Mouse (Mus musculus): ENCODE measurements around the gene Ccdc61. TPM values are rescaled to one million over a fixed set of nuclear protein-coding genes. Genes with fewer than 3 reads are reported as not detected.

Gene Ccdc61
- total RNA-seq (2021) (1 to 10 TPM; 6.6 to 9.6 TPM), polyA plus RNA-seq (2012; rRNA removed) (11.3 and 12.5 TPM in 2 replicates)
- long read RNA-seq, transcript Ccdc61-201 (14 exons, 2,022 nt) = major isoform, 11 of 18 reads
- long read RNA-seq, partial matches to known transcripts = 1 of 18 reads
- long read RNA-seq, other reads (novel, unspliced or antisense) = 5 of 18 reads

- Histone ChIP-seq H3K4me3 (peak within 1 kb of the TSS; percentile 78), H3K9ac (ENCODE audit: low read depth, low read length) (peak within 1 kb of the TSS; percentile 70), H3K27me3 (ENCODE audit: control insufficient read depth, insufficient read depth, low read length) (no peaks in the 10 kb centered on the region), H3K79me2 (replicated peaks; ENCODE audit: control insufficient read depth, insufficient read depth, low read length) (no peaks in the 10 kb centered on the region), H3K4me1 (ENCODE audit: control insufficient read depth, insufficient read depth, low read length) (peaks cover 1% of the 10 kb centered on the region; the same call in 1 of the 2 replicates), H3K36me3 (ENCODE audit: control insufficient read depth, insufficient read depth, low read length) (no peaks in the 10 kb centered on the region), H3K27ac (peak within 1 kb of the TSS; percentile 79)
- TF ChIP-seq CTCF (IDR thresholded peaks at IDR 0.05) (no peak), EP300 (IDR thresholded peaks at IDR 0.05; ENCODE audit: insufficient read depth, low read depth, low read length) (0 out of 2 replicates have a peak, but pooled peaks have one; percentile 12), POLR2A (IDR thresholded peaks at IDR 0.05; ENCODE audit: insufficient read depth, low read depth, low read length) (peak; percentile 89)
- intact Hi-C loops (cut with DNase I) = no loop called here
- DNase-seq = peak; percentile 96 to 97
- under 1% methylated on average over 33 of the region's 33 CpGs for WGBS
Measured at GRCm38 (mm10) chr7:18910241-18910831, at the start of gene Ccdc61. Gene Ccdc61 (minus strand): TSS chr7:18910415.

- Histone ChIP-seq H3K9ac (ENCODE audit: low read depth, low read length) (no peak overlapping the region), H3K79me2 (replicated peaks; ENCODE audit: control insufficient read depth, insufficient read depth, low read length) (no peaks in the 10 kb centered on the region; the same call in 1 of the 2 replicates), H3K4me3 (no peak overlapping the region), H3K27me3 (ENCODE audit: control insufficient read depth, insufficient read depth, low read length) (peaks cover 5% of the 10 kb centered on the region), H3K36me3 (ENCODE audit: control insufficient read depth, insufficient read depth, low read length) (no peaks in the 10 kb centered on the region; the same call in 1 of the 2 replicates), H3K27ac (peak overlapping the region; percentile 71), H3K4me1 (ENCODE audit: control insufficient read depth, insufficient read depth, low read length) (peaks cover 6% of the 10 kb centered on the region)
- peak; percentile 45 to 51 for DNase-seq
- intact Hi-C loops (cut with DNase I) = loop anchor here (2.0 kb wide), 1 partner anchor 33 kb away; no protein-coding TSS in a partner anchor
- peak; percentile 79; the same call in 1 of the 2 replicates for TF ChIP-seq EP300 (IDR thresholded peaks at IDR 0.05; ENCODE audit: insufficient read depth, low read depth, low read length)
- no peak for TF ChIP-seq CTCF (IDR thresholded peaks at IDR 0.05)
- TF ChIP-seq POLR2A (IDR thresholded peaks at IDR 0.05; ENCODE audit: insufficient read depth, low read depth, low read length) = 0 out of 2 replicates have a peak, but pooled peaks have one; percentile 18
- WGBS = 22% methylated on average over 8 of the region's 8 CpGs
Measured at GRCm38 (mm10) chr7:18959446-18959845, 49.2 kb upstream of the Ccdc61 start.

DNA sequence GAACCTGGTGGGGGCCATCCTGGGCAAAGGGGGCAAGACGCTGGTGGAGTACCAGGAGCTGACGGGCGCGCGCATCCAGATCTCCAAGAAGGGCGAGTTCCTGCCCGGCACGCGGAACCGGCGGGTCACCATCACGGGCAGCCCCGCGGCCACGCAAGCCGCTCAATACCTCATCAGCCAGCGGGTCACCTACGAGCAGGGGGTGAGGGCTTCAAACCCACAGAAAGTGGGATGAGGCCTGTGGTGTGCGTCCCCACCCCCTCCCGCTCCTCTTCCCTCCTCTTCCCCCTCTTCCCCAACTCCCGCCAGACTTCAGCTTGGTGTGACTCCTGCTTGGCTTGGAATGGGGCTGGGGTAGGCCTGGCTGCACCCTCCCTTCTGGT, 48.2 kb upstream of the Ccdc61 start:
- WGBS = 8% methylated on average over 20 of the region's 21 CpGs
- no peak for DNase-seq

GRCm38 (mm10) chr7:18957569-18958383, 47.6 kb upstream of the Ccdc61 start:
- intact Hi-C loops (cut with DNase I) = loop anchor here (2.0 kb wide), 1 partner anchor 31 kb away; no protein-coding TSS in a partner anchor
- WGBS = 2% methylated on average over 98 of the region's 107 CpGs

More for the DNA sequence above, 48.2 kb upstream of the Ccdc61 start:
- Histone ChIP-seq H3K79me2 (replicated peaks; ENCODE audit: control insufficient read depth, insufficient read depth, low read length) (no peaks in the 10 kb centered on the region; the same call in 1 of the 2 replicates), H3K4me1 (ENCODE audit: control insufficient read depth, insufficient read depth, low read length) (peaks cover 6% of the 10 kb centered on the region), H3K4me3 (peak overlapping the region; percentile 55), H3K9ac (ENCODE audit: low read depth, low read length) (peak overlapping the region; percentile 79), H3K27ac (peak overlapping the region; percentile 71), H3K36me3 (ENCODE audit: control insufficient read depth, insufficient read depth, low read length) (no peaks in the 10 kb centered on the region; the same call in 1 of the 2 replicates), H3K27me3 (ENCODE audit: control insufficient read depth, insufficient read depth, low read length) (peaks cover 4% of the 10 kb centered on the region)
- TF ChIP-seq CTCF (IDR thresholded peaks at IDR 0.05) = no peak
- no peak for TF ChIP-seq POLR2A (IDR thresholded peaks at IDR 0.05; ENCODE audit: insufficient read depth, low read depth, low read length)
- no peak for TF ChIP-seq EP300 (IDR thresholded peaks at IDR 0.05; ENCODE audit: insufficient read depth, low read depth, low read length)
- intact Hi-C loops (cut with DNase I) = loop anchor here (2.0 kb wide), 1 partner anchor 32 kb away; no protein-coding TSS in a partner anchor

GRCm38 (mm10) chr7:18951397-18951796, 41.2 kb upstream of the Ccdc61 start:
- intact Hi-C loops (cut with DNase I) = no loop called here
- no peak overlapping the region for H3K27ac ChIP-seq
- H3K9ac ChIP-seq (ENCODE audit: low read depth, low read length) = no peak overlapping the region
- H3K36me3 ChIP-seq (ENCODE audit: control insufficient read depth, insufficient read depth, low read length) = peaks cover 3% of the 10 kb centered on the region
- no peak for TF ChIP-seq EP300 (IDR thresholded peaks at IDR 0.05; ENCODE audit: insufficient read depth, low read depth, low read length)
- TF ChIP-seq CTCF (IDR thresholded peaks at IDR 0.05) = no peak
- no peak for TF ChIP-seq POLR2A (IDR thresholded peaks at IDR 0.05; ENCODE audit: insufficient read depth, low read depth, low read length)
- H3K4me1 ChIP-seq (ENCODE audit: control insufficient read depth, insufficient read depth, low read length) = peaks cover 9% of the 10 kb centered on the region
- no peaks in the 10 kb centered on the region; the same call in 1 of the 2 replicates for H3K79me2 ChIP-seq (replicated peaks; ENCODE audit: control insufficient read depth, insufficient read depth, low read length)
- WGBS = 34% methylated on average over 15 of the region's 15 CpGs
- no peak overlapping the region for H3K4me3 ChIP-seq
- no peaks in the 10 kb centered on the region for H3K27me3 ChIP-seq (ENCODE audit: control insufficient read depth, insufficient read depth, low read length)
- DNase-seq = peak in 1 of 2 experiments; percentile 69

More at GRCm38 (mm10) chr7:18957569-18958383, 47.6 kb upstream of the Ccdc61 start:
- DNase-seq = peak; percentile 81 to 84
- H3K4me1 ChIP-seq (ENCODE audit: control insufficient read depth, insufficient read depth, low read length) = peaks cover 6% of the 10 kb centered on the region
- H3K27me3 ChIP-seq (ENCODE audit: control insufficient read depth, insufficient read depth, low read length) = peaks cover under 1% of the 10 kb centered on the region
- H3K4me3 ChIP-seq = peak overlapping the region; percentile 55
- H3K27ac ChIP-seq = peak overlapping the region; percentile 71
- peak; percentile 30 for TF ChIP-seq CTCF (IDR thresholded peaks at IDR 0.05)
- TF ChIP-seq EP300 (IDR thresholded peaks at IDR 0.05; ENCODE audit: insufficient read depth, low read depth, low read length) = no peak
- TF ChIP-seq POLR2A (IDR thresholded peaks at IDR 0.05; ENCODE audit: insufficient read depth, low read depth, low read length) = 0 out of 2 replicates have a peak, but pooled peaks have one; percentile 13
- H3K36me3 ChIP-seq (ENCODE audit: control insufficient read depth, insufficient read depth, low read length) = no peaks in the 10 kb centered on the region; the same call in 1 of the 2 replicates
- H3K9ac ChIP-seq (ENCODE audit: low read depth, low read length) = peak overlapping the region; percentile 95
- H3K79me2 ChIP-seq (replicated peaks; ENCODE audit: control insufficient read depth, insufficient read depth, low read length) = no peaks in the 10 kb centered on the region; the same call in 1 of the 2 replicates
